Mouse (Mus musculus) brain, adult 2 months (tissue): ENCODE measurements around the gene Cdkn1a.
A peak's percentile ranks its signal among the peaks of the same experiment; 100 is the strongest.
"Not testable (repeated sequence)": the region's sequence is repeated elsewhere in the genome, so short reads cannot be mapped to it uniquely, and the experiment has no call there.

Experiments used
- DNase-seq: peaks from one replicate; pipeline ENCODE4 v3.0.0; 2011; ENCODE audit warnings: low read depth, low spot score

The Cdkn1a gene

DNA sequence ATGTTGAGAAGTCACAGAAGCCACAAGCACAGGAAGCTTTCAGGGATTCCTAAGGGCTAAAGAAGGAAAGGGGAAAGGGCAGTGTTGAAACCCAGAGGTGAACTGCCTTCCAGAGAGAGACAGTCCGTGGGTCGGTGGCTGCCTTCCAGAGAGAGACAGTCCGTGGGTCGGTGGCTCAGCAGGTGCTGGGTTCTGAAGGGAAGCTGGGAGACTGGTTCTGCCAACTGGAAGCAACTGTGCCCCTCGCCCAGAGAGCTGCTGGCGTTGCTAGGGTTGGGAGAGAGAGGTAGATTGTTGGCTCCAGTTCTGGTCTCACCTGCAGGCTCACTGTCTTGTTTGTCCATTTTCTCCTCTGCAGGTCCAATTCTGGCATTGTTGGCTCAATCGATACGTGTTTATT, 32.3 kb upstream of the Cdkn1a start:
- DNase-seq, result no peak

- DNase-seq, result no peak
These were observed 31.2 kb upstream of the Cdkn1a start for GRCm38 (mm10) chr17:29059581-29059980.

GRCm38 (mm10) chr17:29060946-29061345, 29.8 kb upstream of the Cdkn1a start:
- no peak for DNase-seq

DNA sequence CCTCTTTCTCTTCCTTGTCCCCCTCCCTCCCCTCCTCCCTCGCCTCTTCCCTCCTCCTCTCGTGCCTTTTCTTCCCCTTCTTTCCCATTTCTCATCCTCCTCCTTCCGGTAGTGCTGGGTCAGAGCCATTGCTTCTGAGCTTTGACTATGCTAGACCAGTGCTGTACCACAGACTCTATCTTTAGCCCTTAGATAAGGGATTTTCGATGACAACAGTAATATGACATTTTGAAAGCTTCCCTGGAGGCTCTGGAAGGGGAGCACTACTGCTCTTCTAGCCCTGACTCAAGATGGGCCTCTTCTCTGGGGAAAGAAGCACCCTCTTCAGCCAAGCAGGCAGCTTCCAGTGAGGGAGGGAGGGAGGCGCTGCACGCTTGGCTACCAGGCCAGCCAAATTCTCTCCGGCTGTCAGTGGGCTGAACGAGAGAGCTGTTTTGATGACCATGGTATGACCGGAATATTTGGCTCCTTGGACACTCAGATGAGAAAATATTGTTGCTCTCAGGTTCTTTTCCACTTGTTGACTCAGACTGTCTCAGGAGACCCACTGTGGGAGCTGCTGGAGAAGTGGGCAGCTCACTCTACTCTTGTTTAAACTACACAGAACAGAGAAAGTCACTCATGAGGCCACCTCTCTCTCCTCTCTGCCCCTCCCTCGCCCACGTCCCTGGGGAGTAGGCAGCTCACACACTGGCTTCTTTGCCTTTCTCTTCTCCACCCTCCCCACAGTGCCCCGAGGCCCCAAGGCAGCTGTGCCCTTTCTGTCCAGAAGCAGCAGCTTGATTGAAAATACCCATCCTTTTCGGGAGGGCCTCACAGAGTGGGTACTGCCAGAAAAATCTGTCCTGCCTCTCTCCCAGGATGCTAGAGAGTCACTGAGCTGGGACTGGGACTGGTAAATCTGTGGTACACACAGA, 28.4 kb upstream of the Cdkn1a start:
- no peak for DNase-seq

DNA sequence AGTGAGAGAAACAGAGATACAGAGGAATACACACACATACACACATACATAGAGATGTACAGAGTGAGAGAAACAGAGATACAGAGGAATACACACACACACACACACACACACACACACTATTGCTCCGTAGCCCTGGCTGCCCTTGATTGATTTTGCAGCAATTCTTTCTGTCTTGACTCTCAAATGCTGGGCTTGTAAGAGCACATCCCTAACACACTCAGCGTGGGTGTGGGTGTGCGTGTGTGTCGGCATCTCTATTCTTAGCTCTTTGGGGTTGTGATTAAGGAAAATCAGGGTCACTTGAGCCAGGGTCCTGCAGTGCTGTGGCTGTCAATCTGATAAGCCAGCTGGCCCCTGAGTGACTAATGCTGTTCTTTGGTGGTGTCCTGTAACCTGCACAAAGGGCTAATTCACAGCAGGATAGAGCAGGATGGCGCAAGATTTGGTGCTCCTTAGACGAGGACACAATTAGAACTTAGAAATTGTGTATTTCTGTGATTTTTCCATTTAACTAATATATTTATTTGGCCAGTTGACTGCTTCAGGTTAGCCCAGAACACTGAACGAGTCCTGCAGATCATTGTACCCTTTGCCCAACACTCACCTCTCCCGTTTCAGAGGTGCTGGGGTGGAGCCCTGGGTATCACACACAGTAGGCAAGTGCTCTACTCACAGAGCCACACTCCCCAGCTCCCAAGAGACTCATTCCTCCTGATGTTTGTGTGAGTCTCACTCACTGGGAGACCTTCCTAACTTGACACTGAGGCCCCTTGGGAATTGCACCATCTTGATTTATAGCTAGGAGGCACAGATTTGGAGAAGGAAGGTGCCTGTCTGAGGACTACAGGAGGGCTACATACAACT, 27.4 kb upstream of the Cdkn1a start:
- DNase-seq, result no peak

GRCm38 (mm10) chr17:29063988-29064285, 26.8 kb upstream of the Cdkn1a start:
- DNase-seq, result no peak

DNA sequence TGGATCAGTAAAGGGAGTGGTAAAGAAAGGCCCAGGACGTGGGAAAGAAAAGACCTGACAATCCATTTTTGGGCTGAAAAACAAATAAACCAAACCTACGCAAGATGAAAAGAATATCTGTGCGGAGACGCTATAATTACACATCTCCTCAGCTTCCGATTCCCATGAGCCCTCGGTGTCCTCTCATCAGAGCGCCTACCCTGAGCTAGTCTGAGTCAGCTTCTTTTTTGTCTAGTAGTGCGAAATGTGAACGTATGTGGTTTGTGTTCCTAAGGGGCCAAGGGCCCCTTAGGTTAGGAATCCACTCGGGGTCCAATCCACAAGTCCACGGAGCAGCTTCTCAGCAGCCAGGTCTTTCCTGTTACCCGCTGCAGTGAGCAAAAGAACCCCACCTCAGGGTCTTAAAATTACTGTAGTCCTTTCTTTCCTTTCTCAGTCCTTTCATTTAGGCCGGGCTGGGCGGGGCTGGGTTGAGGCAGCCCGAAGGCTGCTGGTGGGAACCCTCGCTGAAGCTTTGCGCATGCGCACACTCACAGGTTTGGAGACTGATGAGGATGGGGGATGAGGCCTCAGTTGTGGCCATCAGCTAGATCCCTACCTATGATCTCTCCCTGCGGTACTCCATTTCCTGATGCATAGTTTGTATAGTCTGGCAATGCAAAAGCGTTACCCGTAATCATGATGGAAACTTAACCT, 25.4 kb upstream of the Cdkn1a start:
- peak; percentile 70 for DNase-seq

- DNase-seq, result no peak
These were observed 24.8 kb upstream of the Cdkn1a start for GRCm38 (mm10) chr17:29065971-29066370.

- not testable (repeated sequence) for DNase-seq
These were observed 23.4 kb upstream of the Cdkn1a start for GRCm38 (mm10) chr17:29067416-29067815.

GRCm38 (mm10) chr17:29067847-29068246, 22.9 kb upstream of the Cdkn1a start:
- no peak for DNase-seq

DNA sequence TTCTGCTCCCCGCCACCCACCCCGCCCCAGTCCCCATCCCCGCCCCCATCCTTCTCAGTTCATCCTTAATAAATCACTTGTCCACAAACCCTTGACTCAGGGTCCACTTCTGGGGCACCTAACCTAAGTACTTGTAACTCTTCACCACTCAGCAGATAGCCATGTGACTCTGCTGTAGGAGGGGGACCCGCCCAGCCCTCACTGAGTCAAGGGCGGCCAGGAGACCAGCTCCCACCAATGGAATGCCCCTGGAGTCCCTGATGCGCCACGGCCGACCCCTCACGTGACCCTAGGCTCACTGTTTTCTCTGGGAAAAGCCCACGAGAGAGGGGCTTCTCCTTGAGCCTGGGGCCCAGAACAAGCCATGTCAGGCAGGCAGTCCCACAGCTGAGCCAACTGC, 21.7 kb upstream of the Cdkn1a start:
- DNase-seq, result no peak

GRCm38 (mm10) chr17:29071820-29072219, 19.0 kb upstream of the Cdkn1a start:
- DNase-seq, result no peak

DNA sequence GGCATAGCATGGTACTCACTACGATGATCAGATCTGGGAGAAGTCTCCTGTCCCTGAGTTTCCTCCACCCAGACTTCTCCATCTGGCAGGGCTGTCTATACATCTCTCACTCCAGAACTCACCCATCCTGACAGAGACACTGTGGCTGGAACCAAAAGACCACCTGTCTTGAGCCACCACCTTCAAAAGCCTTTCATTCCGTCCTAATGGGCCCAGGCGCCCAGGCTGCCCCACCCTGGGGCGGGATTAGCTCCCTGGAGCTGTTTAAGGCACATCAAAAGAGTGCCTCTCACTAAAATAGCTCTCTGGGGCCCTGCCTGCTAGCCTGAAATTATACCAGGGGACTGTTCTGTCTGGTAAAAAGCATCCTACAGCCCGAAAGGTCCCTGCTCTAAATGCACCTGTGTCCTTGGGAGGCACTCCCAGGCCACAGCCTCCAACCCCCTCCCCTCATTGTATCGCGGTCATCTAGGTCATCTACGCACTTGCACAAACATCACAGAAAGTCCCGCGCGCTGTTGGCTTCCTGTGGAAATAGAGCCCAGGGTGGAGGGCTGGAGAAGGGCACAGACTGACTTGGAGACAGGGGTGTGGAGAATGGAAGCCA, 18.0 kb upstream of the Cdkn1a start:
- no peak for DNase-seq

- no peak for DNase-seq
These were observed 17.5 kb upstream of the Cdkn1a start for GRCm38 (mm10) chr17:29073313-29073712.

GRCm38 (mm10) chr17:29074085-29074484, 16.7 kb upstream of the Cdkn1a start:
- DNase-seq, result no peak

GRCm38 (mm10) chr17:29076235-29076634, 14.5 kb upstream of the Cdkn1a start:
- DNase-seq, result no peak

- DNase-seq, result peak; percentile 69
These were observed 12.8 kb upstream of the Cdkn1a start for GRCm38 (mm10) chr17:29077786-29078509.

- DNase-seq, result peak; percentile 63
These were observed 12.0 kb upstream of the Cdkn1a start for GRCm38 (mm10) chr17:29078519-29079383.

GRCm38 (mm10) chr17:29080758-29081617, 9.8 kb upstream of the Cdkn1a start:
- DNase-seq, result peak; percentile 70
